Mouse (Mus musculus): ENCODE measurements at regions not wholly inside any gene's neighbourhood (a gene's known extent, or its start where the extent isn't known, plus 50 kb on each side); places are given as distances from the start of the nearest gene placed in this dataset.

GRCm38 (mm10) chr3:52785595-52785994, 231.4 kb downstream of the Cog6 start:
- TF ChIP-seq POLR2A (IDR thresholded peaks at IDR 0.05; ENCODE audit: borderline replicate concordance, extremely low read depth, insufficient read depth, insufficient read length, poor library complexity, severe bottlenecking) (no peak), CTCF (IDR thresholded peaks at IDR 0.05; ENCODE audit: borderline replicate concordance, extremely low read depth, insufficient read depth, insufficient read length) (no peak)
